In the genomic region with DNA sequence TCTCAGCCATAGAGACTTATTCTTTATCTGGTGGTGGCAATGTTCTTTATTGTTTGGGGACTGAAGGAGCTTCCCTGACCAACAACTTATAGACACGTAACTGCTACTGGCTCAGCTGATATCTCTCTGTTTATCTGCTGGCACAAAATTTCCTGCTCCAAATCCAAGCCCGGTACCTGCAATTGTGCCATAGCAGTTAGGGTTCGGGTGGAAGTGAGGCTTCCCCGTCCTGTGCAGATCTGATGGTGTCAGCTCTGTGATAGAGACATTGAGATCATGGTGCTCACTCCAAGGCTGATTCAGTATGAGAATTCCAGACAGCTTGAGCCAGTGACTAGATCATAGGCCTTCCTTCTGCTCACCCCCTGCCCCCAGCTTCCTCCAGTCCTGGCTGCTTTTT, we compare ENCODE assay signal across 39 mouse cellular contexts. TPM values are rescaled to one million over a fixed set of nuclear protein-coding genes. Genes with fewer than 3 reads are reported as not detected.
"Had no signal": no experiment of that assay in that cellular context is flagged by ENCODE, and none has a peak within 500 bp of the region (broad histone marks: within the 10 kb centered on the region; RNA-seq: fewer than 3 reads in every experiment).

No protein-coding gene starts in this region.

- H3K4me2 ChIP-seq: embryonic facial prominence, embryonic 12.5 days; embryonic facial prominence, embryonic 13.5 days; embryonic facial prominence, embryonic 15.5 days; forebrain, embryonic 12.5 days; forebrain, embryonic 13.5 days; forebrain, embryonic 15.5 days had no signal

- H3K36me3 ChIP-seq: embryonic facial prominence, embryonic 10.5 days; embryonic facial prominence, embryonic 12.5 days; embryonic facial prominence, embryonic 13.5 days; embryonic facial prominence, embryonic 15.5 days; forebrain, embryonic 10.5 days; forebrain, embryonic 12.5 days; forebrain, embryonic 15.5 days had no signal

- DNase-seq: cerebellum, adult 8-10 months; cerebellum, adult 9-10 months; cerebellum, adult 9-11 months; cerebellum, postnatal 10 days; cerebellum, postnatal 14 days; cerebellum, postnatal 25 days; cerebellum, postnatal 36 days; embryo, embryonic 11 days; forebrain, postnatal 0 days; gastrocnemius, adult 2 months; gastrocnemius, postnatal 10 days; gastrocnemius, postnatal 14 days; gastrocnemius, postnatal 25 days; gastrocnemius, postnatal 36 days; heart, adult 18-20 months; heart, adult 2 months had no signal

- H3K27ac ChIP-seq: embryonic facial prominence, embryonic 10.5 days; embryonic facial prominence, embryonic 12.5 days; embryonic facial prominence, embryonic 13.5 days; embryonic facial prominence, embryonic 15.5 days; forebrain, embryonic 10.5 days; forebrain, embryonic 12.5 days; forebrain, embryonic 13.5 days; forebrain, embryonic 15.5 days; gastrocnemius, adult 2 months; heart, adult 2 months had no signal

- H3K9ac ChIP-seq: embryonic facial prominence, embryonic 12.5 days; embryonic facial prominence, embryonic 13.5 days; embryonic facial prominence, embryonic 15.5 days; forebrain, embryonic 12.5 days; forebrain, embryonic 13.5 days; forebrain, embryonic 15.5 days; forebrain, postnatal 0 days had no signal

- H3K27me3 ChIP-seq: embryonic facial prominence, embryonic 12.5 days; embryonic facial prominence, embryonic 13.5 days; embryonic facial prominence, embryonic 15.5 days; forebrain, embryonic 12.5 days; forebrain, embryonic 13.5 days; forebrain, embryonic 15.5 days had no signal

- H3K9me3 ChIP-seq: embryonic facial prominence, embryonic 10.5 days; embryonic facial prominence, embryonic 12.5 days; embryonic facial prominence, embryonic 13.5 days; embryonic facial prominence, embryonic 15.5 days; forebrain, embryonic 10.5 days; forebrain, embryonic 12.5 days; forebrain, embryonic 13.5 days; forebrain, embryonic 15.5 days had no signal

- H3K4me3 ChIP-seq: embryonic facial prominence, embryonic 10.5 days; embryonic facial prominence, embryonic 12.5 days; embryonic facial prominence, embryonic 13.5 days; embryonic facial prominence, embryonic 15.5 days; erythroblast, embryonic 14.5 days; forebrain, embryonic 10.5 days; forebrain, embryonic 12.5 days; forebrain, embryonic 13.5 days; forebrain, embryonic 15.5 days; gastrocnemius, adult 2 months; heart, adult 2 months had no signal

- ATAC-seq: forebrain, embryonic 13.5 days; forebrain, embryonic 14.5 days; forebrain, embryonic 15.5 days; forebrain, embryonic 16.5 days; forebrain, postnatal 0 days had no signal

- H3K4me1 ChIP-seq: forebrain, embryonic 10.5 days; forebrain, embryonic 12.5 days; forebrain, embryonic 13.5 days; forebrain, embryonic 15.5 days had no signal

RNA-seq across cellular contexts. Expression of gene Igfbp3, which starts 18.2 kb away (rescaled TPM):
- total RNA-seq: granulocyte monocyte progenitor cell, adult 5-6 weeks had no signal

RNA-seq across cellular contexts. Expression of gene Igfbp1, which starts 34.4 kb away (rescaled TPM):
- total RNA-seq: common myeloid progenitor, adult 5-6 weeks; forebrain, postnatal 0 days; gastrocnemius, adult 18-20 months; gastrocnemius, adult 2 months; gastrocnemius, adult 8-10 months; gastrocnemius, postnatal 14 days; gastrocnemius, postnatal 25 days; gastrocnemius, postnatal 36 days; granulocyte monocyte progenitor cell, adult 5-6 weeks; heart, adult 18-20 months; heart, adult 2 months; heart, adult 8-10 months had no signal
- polyA plus RNA-seq: forebrain, embryonic 12.5 days; forebrain, postnatal 0 days; heart, adult 2 months had no signal

RNA-seq across cellular contexts. Expression of gene Gm11985, which starts 43.6 kb away (rescaled TPM):
- total RNA-seq: common myeloid progenitor, adult 5-6 weeks; forebrain, postnatal 0 days; gastrocnemius, adult 18-20 months; gastrocnemius, adult 2 months; gastrocnemius, adult 8-10 months; gastrocnemius, postnatal 10 days; gastrocnemius, postnatal 14 days; gastrocnemius, postnatal 25 days; gastrocnemius, postnatal 36 days; gastrocnemius, postnatal 4 days; granulocyte monocyte progenitor cell, adult 5-6 weeks; heart, adult 18-20 months; heart, adult 2 months; heart, adult 8-10 months had no signal
- polyA plus RNA-seq: cortical plate, adult 2 months; embryonic facial prominence, embryonic 11.5 days; embryonic facial prominence, embryonic 12.5 days; embryonic facial prominence, embryonic 13.5 days; embryonic facial prominence, embryonic 14.5 days; embryonic facial prominence, embryonic 15.5 days; erythroblast, embryonic 14.5 days; forebrain, embryonic 10.5 days; forebrain, embryonic 11.5 days; forebrain, embryonic 12.5 days; forebrain, embryonic 13.5 days; forebrain, embryonic 14.5 days; forebrain, embryonic 15.5 days; forebrain, embryonic 16.5 days; forebrain, postnatal 0 days; frontal cortex, adult 2 months; gonadal fat pad, adult 2 months; heart, adult 2 months had no signal
